Mouse (Mus musculus) adrenal gland, adult 18-20 months (tissue): ENCODE results near the gene Fcgr2b. TPM values are rescaled to one million over a fixed set of nuclear protein-coding genes. Genes with fewer than 3 reads are reported as not detected.
"Not testable (repeated sequence)": the region's sequence is repeated elsewhere in the genome, so short reads cannot be mapped to it uniquely, and the experiment has no call there.

Source experiments
- DNase-seq, 2 experiments: peaks; one replicate each; pipeline ENCODE4 v3.0.0; 2021 to 2022; ENCODE audit warnings: low spot score in 2 of 2
- total RNA-seq, 2 experiments: library from RNA; stranded (reverse); gene quantifications; 1 replicate in 1 of 2; 2 replicates in 1 of 2; pipeline ENCODE4 v1.2.3; 2021

Fcgr2b gene
- total RNA-seq, 2 experiments from 2014 or later = 7.0 to 15.6 TPM

DNA sequence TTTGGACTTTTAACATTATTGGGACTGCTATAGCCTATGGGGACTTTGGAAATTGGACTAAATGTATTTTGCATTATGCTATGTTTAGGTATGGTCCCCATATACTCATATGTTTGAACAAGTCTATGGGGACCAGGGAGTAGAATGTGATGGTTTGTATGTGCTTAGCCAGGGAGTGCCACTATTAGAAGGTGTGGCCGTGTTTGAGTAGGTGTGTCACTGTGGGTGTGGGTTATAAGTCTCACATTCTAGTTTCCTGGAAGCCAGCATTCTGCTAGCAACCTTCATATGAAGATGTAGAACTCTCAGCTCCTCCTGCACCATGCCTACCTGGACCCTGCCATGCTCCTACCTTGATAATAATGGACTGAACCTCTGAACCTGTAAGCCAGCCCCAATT lies 5.3 kb upstream of the Fcgr2b start:
- DNase-seq = not testable (repeated sequence)

GRCm38 (mm10) chr1:170978601-170979000 lies 2.3 kb upstream of the Fcgr2b start:
- no peak for DNase-seq

- no peak for DNase-seq
These were observed 591 bp downstream of the Fcgr2b start for GRCm38 (mm10) chr1:170975751-170976161.

DNA sequence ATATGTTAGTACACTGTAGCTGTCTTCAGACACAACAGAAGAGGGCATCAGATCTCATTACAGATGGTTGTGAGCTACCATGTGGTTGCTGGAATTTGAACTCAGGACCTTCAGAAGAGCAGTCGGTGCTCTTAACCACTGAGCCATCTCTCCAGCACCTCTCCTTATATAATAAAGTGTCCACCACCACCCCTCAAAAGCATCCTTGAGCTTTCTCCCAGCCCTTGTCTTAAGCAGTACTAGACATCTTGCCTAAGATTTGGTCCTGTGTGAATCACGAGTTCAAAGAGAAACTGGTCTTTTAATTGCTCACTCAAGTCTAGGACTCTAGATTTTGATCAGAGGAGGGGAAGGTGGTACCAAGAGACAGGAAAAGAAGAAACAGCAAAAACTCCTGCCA lies 997 bp downstream of the Fcgr2b start:
- not testable (repeated sequence) for DNase-seq

DNA sequence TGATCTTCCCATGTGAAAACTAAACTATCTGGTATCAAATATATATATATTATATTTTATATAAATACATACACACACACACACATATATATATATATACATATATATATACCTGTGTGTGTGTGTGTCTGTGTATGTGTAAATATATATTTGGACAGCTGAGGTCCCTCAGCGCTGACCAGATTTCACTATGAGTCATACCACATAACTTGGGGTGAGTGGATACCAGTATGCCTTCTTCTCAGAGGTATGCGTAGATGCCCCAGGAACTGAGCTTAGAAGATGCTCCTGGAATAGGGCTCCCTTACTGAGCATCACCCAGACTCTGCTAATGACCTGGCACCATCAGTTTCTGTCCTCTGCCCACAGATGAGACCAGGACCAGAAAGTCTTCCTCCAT lies 1.6 kb downstream of the Fcgr2b start:
- no peak for DNase-seq

- no peak for DNase-seq
These were observed 2.2 kb downstream of the Fcgr2b start for GRCm38 (mm10) chr1:170974171-170974570.

DNA sequence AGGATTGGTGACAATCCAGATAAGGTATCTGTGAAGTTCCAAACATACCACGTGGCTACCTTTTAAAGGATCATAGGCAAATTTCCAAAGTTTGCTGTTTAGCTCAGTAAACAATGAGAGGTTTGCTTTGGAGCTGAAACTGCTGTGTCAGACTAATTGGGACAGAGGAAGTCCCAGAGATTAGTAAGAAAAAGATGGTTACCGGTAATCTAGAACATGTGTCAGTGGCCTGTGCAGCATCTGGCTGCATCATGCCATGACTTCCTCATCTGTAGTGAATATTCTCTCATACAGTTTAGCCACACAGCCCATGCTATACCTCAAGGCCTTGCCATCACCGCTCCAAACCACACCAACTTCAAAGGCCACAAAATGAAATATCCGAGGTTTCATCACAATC lies 3.4 kb downstream of the Fcgr2b start:
- DNase-seq = no peak

DNA sequence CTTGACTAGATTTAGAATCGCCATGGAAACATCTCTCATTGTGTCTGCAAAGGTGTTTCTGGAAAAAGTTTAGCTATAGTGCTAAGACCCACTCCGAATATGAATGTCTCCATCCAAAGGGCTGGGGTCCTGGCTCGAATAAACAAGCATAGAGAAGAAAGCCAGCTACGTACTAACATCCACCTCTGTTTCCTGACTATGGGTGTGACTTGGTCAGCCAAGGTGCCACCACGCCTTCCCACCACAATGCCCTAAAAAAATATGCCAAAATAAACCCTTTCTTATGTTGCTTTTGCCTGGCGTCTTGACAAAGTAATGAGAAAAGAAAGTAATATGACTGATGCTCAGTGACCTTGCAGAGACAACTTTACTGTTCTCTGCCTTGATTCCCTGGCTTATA lies 3.9 kb downstream of the Fcgr2b start:
- DNase-seq = no peak

DNA sequence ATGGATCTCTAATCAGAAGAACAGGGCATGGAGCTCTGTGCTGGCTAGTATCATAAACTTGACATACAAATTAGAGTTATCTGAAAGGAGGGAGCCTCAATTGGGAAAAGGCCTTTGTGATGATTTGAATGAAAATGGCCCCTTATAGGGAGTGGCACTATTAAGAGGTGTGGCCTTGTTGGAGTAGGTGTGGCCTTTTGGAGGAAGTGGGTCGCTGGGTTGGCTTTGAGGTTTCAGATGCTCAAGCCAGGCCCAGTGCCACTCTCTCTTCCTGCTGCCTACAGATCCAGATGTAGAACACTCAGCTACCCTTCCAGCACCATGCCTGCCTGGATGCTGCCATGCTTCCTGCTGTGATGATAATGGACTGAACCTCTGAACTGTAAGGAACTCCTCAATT lies 7.8 kb downstream of the Fcgr2b start:
- DNase-seq = no peak

DNA sequence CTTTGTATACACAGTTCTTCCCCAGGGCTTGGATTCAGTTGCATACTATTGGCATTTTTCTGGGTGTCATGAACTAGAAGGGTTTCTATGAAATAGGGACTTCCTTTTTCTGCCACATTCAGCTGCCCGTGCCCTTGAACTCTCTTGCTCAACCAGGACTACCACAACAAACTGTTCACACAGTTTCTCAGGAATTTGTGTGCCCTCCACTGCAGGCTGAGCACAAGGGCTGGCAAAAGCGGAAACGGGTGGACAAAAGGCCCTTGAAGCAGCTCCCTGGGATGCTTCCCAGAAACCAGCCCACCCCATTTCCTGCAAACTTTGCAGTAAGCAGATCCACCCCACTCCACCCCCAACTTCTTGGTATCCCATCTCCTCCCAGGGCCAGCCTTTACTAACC lies 8.8 kb downstream of the Fcgr2b start:
- DNase-seq = no peak

GRCm38 (mm10) chr1:170963087-170963486 lies 13.3 kb downstream of the Fcgr2b start:
- no peak for DNase-seq

DNA sequence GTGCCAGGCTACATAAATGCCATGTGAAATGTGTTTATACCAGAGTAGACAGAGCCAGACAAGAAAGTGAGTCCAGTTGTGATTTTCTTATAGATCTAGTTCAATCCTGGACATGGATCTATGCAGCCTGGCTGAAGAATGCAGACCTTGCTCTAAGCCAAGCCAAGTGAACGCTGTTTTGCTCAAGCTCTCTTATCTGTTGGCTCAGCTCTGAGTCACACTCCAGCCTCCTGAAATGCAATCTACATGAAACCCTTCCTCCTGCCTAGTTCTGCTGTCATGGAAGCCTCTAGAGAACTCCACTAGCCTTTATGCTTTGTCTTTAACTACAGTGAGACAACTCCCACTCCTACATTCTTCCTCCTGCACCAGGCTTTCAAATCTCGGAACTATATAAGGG lies 14.0 kb downstream of the Fcgr2b start:
- no peak for DNase-seq

DNA sequence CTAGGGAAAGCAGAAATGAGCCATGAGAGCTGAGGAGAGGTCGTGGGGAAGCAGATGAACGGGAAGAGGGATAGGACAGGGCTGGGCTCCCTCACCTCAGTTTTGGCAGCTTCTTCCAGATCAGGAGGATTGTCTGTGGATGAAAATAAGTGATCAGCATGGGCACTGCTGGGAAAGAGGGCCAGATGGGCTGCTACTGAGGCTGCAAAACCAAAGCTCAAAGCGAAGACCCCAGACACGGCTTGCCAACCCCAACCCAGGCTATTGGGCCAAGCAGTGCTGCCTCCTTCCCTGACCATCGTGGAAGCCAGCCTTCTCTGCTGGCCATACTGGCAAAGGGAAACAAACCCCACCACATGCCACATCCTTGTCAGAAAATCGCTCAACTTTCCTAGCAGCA lies 15.2 kb downstream of the Fcgr2b start:
- DNase-seq = no peak

DNA sequence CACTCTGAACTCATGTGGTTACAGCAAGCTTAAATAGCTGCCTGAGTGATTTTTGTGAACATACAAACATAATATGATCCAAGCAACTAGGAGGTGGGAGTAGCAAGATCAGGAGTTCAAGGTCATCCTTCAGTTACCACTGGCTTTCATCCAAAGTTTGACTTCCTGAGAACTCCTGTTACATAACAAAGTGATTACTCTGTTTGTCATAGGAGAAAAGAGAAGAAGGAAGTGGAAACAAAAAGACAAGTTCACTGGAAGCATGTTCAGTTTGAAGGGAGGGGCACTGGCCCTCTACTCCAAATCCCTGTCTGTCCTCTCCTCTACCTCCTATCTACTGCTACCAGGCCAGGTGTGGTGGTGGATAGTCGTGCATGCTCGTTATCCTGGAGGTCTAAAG lies 16.6 kb downstream of the Fcgr2b start:
- no peak for DNase-seq

GRCm38 (mm10) chr1:170958225-170958624 lies 18.1 kb downstream of the Fcgr2b start:
- DNase-seq = no peak

DNA sequence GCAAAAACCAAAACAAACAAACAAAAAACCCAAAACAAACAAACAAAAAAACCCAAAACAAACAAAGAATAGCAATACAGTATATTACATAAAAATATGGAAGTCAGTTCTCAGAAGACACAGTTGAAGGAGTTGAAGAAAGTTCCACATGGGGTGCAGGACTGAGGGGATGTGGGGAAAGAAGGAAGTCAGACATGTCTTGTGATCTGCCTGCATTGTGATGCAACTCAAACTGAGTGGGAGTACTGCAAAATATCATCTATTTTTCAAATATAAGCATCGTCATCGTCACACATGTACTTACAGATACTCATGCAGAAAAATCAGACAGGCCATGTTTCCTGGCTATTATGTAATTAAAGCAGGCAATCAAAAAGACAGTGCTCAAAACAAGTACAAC lies 23.2 kb downstream of the Fcgr2b start:
- DNase-seq = no peak

DNA sequence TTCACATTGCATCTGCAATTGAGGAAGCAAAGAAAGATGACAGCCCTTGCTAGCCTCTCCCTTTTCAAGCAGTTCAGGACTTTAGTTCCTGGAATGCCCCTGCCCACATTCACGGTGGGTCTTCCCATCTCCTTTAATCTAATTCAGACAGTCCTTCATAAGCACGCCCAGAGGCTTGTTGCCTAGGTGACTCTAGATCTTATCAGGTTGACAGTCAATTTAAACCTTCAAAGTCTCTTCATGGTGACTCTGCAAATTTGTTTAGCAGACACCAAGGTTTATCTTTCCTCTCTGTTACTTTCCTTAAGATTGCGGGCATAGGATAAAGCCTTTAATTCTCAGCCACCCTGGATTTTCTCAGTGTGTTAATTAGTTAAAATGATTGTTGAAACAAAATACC lies 25.6 kb downstream of the Fcgr2b start:
- DNase-seq = no peak

GRCm38 (mm10) chr1:170944908-170945307 lies 31.4 kb downstream of the Fcgr2b start:
- not testable (repeated sequence) for DNase-seq

GRCm38 (mm10) chr1:170944151-170944550 lies 32.2 kb downstream of the Fcgr2b start:
- not testable (repeated sequence) for DNase-seq

GRCm38 (mm10) chr1:170939255-170939654 lies 37.1 kb downstream of the Fcgr2b start:
- no peak for DNase-seq

DNA sequence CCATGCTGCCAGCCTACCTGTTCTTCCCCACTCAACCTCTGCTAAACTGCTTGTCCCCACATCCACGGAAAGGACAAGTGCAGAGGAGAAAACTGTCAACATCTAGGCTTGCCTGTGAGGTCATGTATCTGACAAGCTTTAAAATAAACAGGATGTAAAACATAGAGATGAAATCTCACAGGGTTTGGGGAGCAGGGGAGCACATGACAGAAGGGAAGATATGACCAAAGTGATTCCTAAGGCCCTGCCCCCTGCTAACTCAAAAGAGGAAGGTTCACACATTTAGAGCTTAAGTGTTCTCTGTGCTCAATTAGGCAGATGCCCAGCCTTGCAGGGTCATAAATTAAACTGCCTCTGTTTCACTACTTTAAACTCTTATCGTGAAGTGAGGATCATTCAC lies 42.0 kb downstream of the Fcgr2b start:
- DNase-seq = no peak

DNA sequence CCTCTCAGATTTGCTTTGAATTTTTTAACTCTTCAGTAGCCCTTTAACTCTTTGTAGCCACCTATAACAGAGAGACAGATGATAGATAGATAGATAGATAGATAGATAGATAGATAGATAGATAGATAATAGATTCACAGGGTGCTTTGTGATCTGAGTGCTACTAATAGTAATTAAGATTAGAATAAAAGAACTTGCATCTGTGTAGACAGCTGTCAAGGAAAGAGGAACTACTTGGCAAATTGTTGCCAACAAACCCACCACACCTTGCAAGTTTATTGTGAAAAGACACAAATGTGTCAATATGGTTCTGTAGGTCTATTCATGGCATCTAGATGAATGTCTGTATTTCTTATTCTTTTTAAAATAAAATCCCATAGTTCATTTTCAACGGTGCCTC lies 42.4 kb downstream of the Fcgr2b start:
- DNase-seq = no peak

- no peak for DNase-seq
These were observed 42.9 kb downstream of the Fcgr2b start for GRCm38 (mm10) chr1:170933386-170933920.

- DNase-seq = no peak
These were observed 44.3 kb downstream of the Fcgr2b start for GRCm38 (mm10) chr1:170932043-170932442.
